Mouse (Mus musculus) fibroblast of lung, adult 2 months (primary cell): ENCODE data around the gene Slc7a12.

ENCODE experiments used
- DNase-seq: peaks from one replicate; pipeline ENCODE4 v3.0.0-alpha.2; 2011; ENCODE audit warnings: low read depth

Gene Slc7a12

GRCm38 (mm10) chr3:14480397-14480796, at the start of gene Slc7a12:
Gene Slc7a12 (plus strand): TSS chr3:14480697.
- no peak for DNase-seq

DNA sequence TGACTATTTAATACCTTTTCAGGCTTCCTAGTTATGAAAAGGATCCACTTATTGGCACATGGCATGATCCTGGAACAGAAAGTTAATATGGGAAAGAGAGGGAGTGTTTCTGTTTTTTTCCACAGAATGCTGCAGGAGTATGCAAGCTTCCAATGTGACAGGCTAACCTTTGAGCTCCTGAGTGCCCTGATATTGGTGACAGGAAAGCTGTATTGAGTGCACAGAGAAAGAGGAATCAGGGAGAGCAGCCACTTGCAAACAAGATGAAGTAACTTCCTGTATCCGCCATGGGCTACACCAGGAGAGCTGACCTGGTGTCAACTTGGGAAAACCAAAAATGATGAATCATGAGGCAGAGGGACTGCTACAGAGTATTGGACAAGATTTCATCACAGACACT, 48.1 kb upstream of the Slc7a12 start:
- no peak for DNase-seq

- no peak for DNase-seq
These were observed 34.5 kb upstream of the Slc7a12 start for GRCm38 (mm10) chr3:14446015-14446414.

DNA sequence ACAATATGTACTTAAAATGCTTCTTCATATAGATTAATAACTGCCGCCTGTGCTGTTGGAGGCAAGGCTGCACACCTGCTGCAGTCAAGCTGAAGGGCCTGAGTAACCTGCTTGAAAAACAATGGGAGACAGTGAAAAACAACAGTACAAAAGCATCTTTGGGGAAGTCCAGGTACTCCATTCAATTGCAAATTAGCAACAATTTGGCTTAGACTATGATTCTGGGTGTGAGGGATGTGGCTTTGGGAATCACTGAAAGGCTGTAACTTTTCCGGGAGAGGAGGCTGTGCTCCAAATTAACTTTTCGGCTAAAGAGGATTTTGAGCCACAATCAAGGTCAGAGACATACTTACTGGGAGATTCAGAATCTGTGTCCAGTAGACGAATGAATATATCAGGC, 33.8 kb upstream of the Slc7a12 start:
- DNase-seq, result no peak
